Mouse (Mus musculus): ENCODE measurements around the gene Srrm2. TPM values are rescaled to one million over a fixed set of nuclear protein-coding genes. Genes with fewer than 3 reads are reported as not detected.
A peak's percentile ranks its signal among the peaks of the same experiment; 100 is the strongest.

Srrm2 gene
- polyA plus RNA-seq, 1 experiment from 2014 or later, result 390 TPM

- 77% methylated on average over 15 of the region's 15 CpGs for WGBS (ENCODE audit: insufficient replicate concordance)
- no peak for ATAC-seq (replicated peaks; ENCODE audit: insufficient number of reproducible peaks, low FRiP score, low TSS enrichment)
These were observed 77.4 kb downstream of the Srrm2 start, which contains the start of gene Prss21 for GRCm38 (mm10) chr17:23867756-23868155. Gene Prss21, plus strand, starts transcription at chr17:23868056.

GRCm38 (mm10) chr17:23868513-23868912 is 78.2 kb downstream of the Srrm2 start:
- WGBS (ENCODE audit: insufficient replicate concordance), result 79% methylated on average over 11 of the region's 11 CpGs
- Histone ChIP-seq H3K27me3 (ENCODE audit: control insufficient read depth, insufficient read depth, low read length) (no peaks in the 10 kb centered on the region), H3K36me3 (ENCODE audit: control insufficient read depth, insufficient read depth, low read length) (no peaks in the 10 kb centered on the region), H3K9me3 (replicated peaks; ENCODE audit: control insufficient read depth, low read length) (no peaks in the 10 kb centered on the region), H3K4me3 (ENCODE audit: low read depth, low read length) (no peak overlapping the region), H3K27ac (ENCODE audit: low read depth, low read length) (no peak overlapping the region), H3K4me1 (ENCODE audit: control insufficient read depth, insufficient read depth, low read length) (no peaks in the 10 kb centered on the region), H3K4me2 (no peak overlapping the region), H3K9ac (ENCODE audit: low read depth, low read length) (no peak overlapping the region)
- ATAC-seq (replicated peaks; ENCODE audit: insufficient number of reproducible peaks, low FRiP score, low TSS enrichment), result no peak

More at GRCm38 (mm10) chr17:23867756-23868155, 77.4 kb downstream of the Srrm2 start, which contains the start of gene Prss21:
- no peak within 1 kb of the TSS for H3K4me2 ChIP-seq
- H3K4me3 ChIP-seq (ENCODE audit: low read depth, low read length), result no peak within 1 kb of the TSS
- H3K27me3 ChIP-seq (ENCODE audit: control insufficient read depth, insufficient read depth, low read length), result no peaks in the 10 kb centered on the region
- no peak within 1 kb of the TSS for H3K27ac ChIP-seq (ENCODE audit: low read depth, low read length)
- H3K9me3 ChIP-seq (replicated peaks; ENCODE audit: control insufficient read depth, low read length), result no peaks in the 10 kb centered on the region
- H3K9ac ChIP-seq (ENCODE audit: low read depth, low read length), result no peak within 1 kb of the TSS
- H3K4me1 ChIP-seq (ENCODE audit: control insufficient read depth, insufficient read depth, low read length), result no peaks in the 10 kb centered on the region
- no peaks in the 10 kb centered on the region for H3K36me3 ChIP-seq (ENCODE audit: control insufficient read depth, insufficient read depth, low read length)

Small RNA genes lying within 50 kb of the gene (microRNA-seq; reads per million reads assigned to microRNA genes)
- 0.81 reads per million, percentile 9 among the genes with 10 or more reads in this experiment for gene Mir5125 (ENCODE audit: borderline number of aligned reads)

Other genes with a start within 250 kb of the Srrm2 start
- 15.1 and 17.4 TPM in 2 replicates for gene Zfp213, start 226.3 kb upstream of the Srrm2 start, polyA plus RNA-seq (2014; fragmentation: Nextera tagmentation; extraction: Ambion mirVana)
- 8.9 and 9.0 TPM in 2 replicates for gene Zfp13, start 191.0 kb upstream of the Srrm2 start, polyA plus RNA-seq (2014; fragmentation: Nextera tagmentation; extraction: Ambion mirVana)
- not detected in 2 replicates for gene Zscan10, start 189.7 kb upstream of the Srrm2 start, polyA plus RNA-seq (2014; fragmentation: Nextera tagmentation; extraction: Ambion mirVana)
- gene Mmp25, start 145.3 kb upstream of the Srrm2 start, polyA plus RNA-seq (2014; fragmentation: Nextera tagmentation; extraction: Ambion mirVana), result 0.07 and 0.27 TPM in 2 replicates
- 0.24 TPM in 1 of 2 replicates, not detected in the other for gene Bicdl2, start 130.0 kb upstream of the Srrm2 start, polyA plus RNA-seq (2014; fragmentation: Nextera tagmentation; extraction: Ambion mirVana)
- gene Hcfc1r1, start 116.9 kb upstream of the Srrm2 start, polyA plus RNA-seq (2014; fragmentation: Nextera tagmentation; extraction: Ambion mirVana), result 382 and 389 TPM in 2 replicates
- gene Thoc6, start 116.7 kb upstream of the Srrm2 start, polyA plus RNA-seq (2014; fragmentation: Nextera tagmentation; extraction: Ambion mirVana), result 40.9 and 41.0 TPM in 2 replicates
- 77.6 and 85.3 TPM in 2 replicates for gene Tnfrsf12a, start 113.1 kb upstream of the Srrm2 start, polyA plus RNA-seq (2014; fragmentation: Nextera tagmentation; extraction: Ambion mirVana)
- 3.3 and 3.9 TPM in 2 replicates for gene Cldn6, start 111.3 kb upstream of the Srrm2 start, polyA plus RNA-seq (2014; fragmentation: Nextera tagmentation; extraction: Ambion mirVana)
- gene Cldn9, start 106.5 kb upstream of the Srrm2 start, polyA plus RNA-seq (2014; fragmentation: Nextera tagmentation; extraction: Ambion mirVana), result 0.25 and 0.46 TPM in 2 replicates
- gene 1520401A03Rik, start 67.7 kb upstream of the Srrm2 start, polyA plus RNA-seq (2014; fragmentation: Nextera tagmentation; extraction: Ambion mirVana), result 0.16 and 0.20 TPM in 2 replicates
- gene Pkmyt1, start 64.2 kb upstream of the Srrm2 start, polyA plus RNA-seq (2014; fragmentation: Nextera tagmentation; extraction: Ambion mirVana), result 31.5 and 33.8 TPM in 2 replicates
- gene Paqr4, start 49.7 kb upstream of the Srrm2 start, polyA plus RNA-seq (2014; fragmentation: Nextera tagmentation; extraction: Ambion mirVana), result 7.6 and 7.9 TPM in 2 replicates
- 0.27 and 0.63 TPM in 2 replicates for gene Kremen2, start 44.7 kb upstream of the Srrm2 start, polyA plus RNA-seq (2014; fragmentation: Nextera tagmentation; extraction: Ambion mirVana)
- 60.5 and 62.4 TPM in 2 replicates for gene Flywch1, start 18.9 kb upstream of the Srrm2 start, polyA plus RNA-seq (2014; fragmentation: Nextera tagmentation; extraction: Ambion mirVana)
- 8.2 and 9.5 TPM in 2 replicates for gene Flywch2, start 4.5 kb upstream of the Srrm2 start, polyA plus RNA-seq (2014; fragmentation: Nextera tagmentation; extraction: Ambion mirVana)
- 929 and 1,004 TPM in 2 replicates for gene Elob, start 38.6 kb downstream of the Srrm2 start, polyA plus RNA-seq (2014; fragmentation: Nextera tagmentation; extraction: Ambion mirVana)
- gene Prss33, start 45.5 kb downstream of the Srrm2 start, polyA plus RNA-seq (2014; fragmentation: Nextera tagmentation; extraction: Ambion mirVana), result not detected in 2 replicates
- not detected in 2 replicates for gene Prss32, start 53.3 kb downstream of the Srrm2 start, polyA plus RNA-seq (2014; fragmentation: Nextera tagmentation; extraction: Ambion mirVana)
- gene Prss41, start 53.6 kb downstream of the Srrm2 start, polyA plus RNA-seq (2014; fragmentation: Nextera tagmentation; extraction: Ambion mirVana), result 0.19 and 0.31 TPM in 2 replicates
- gene Prss21, start 77.5 kb downstream of the Srrm2 start, polyA plus RNA-seq (2014; fragmentation: Nextera tagmentation; extraction: Ambion mirVana), result not detected in 2 replicates
- gene Dcpp1, start 90.3 kb downstream of the Srrm2 start, polyA plus RNA-seq (2014; fragmentation: Nextera tagmentation; extraction: Ambion mirVana), result not detected in 2 replicates
- gene Dcpp2, start 90.3 kb downstream of the Srrm2 start, polyA plus RNA-seq (2014; fragmentation: Nextera tagmentation; extraction: Ambion mirVana), result not detected in 2 replicates
- gene Dcpp3, start 126.9 kb downstream of the Srrm2 start, polyA plus RNA-seq (2014; fragmentation: Nextera tagmentation; extraction: Ambion mirVana), result not detected in 2 replicates
- gene Sbp, start 151.1 kb downstream of the Srrm2 start, polyA plus RNA-seq (2014; fragmentation: Nextera tagmentation; extraction: Ambion mirVana), result not detected in 2 replicates
- gene Sbpl, start 164.7 kb downstream of the Srrm2 start, polyA plus RNA-seq (2014; fragmentation: Nextera tagmentation; extraction: Ambion mirVana), result not detected in 2 replicates
- not detected in 2 replicates for gene Prss30, start 190.0 kb downstream of the Srrm2 start, polyA plus RNA-seq (2014; fragmentation: Nextera tagmentation; extraction: Ambion mirVana)
- 0.17 TPM in 1 of 2 replicates, not detected in the other for gene Prss22, start 207.6 kb downstream of the Srrm2 start, polyA plus RNA-seq (2014; fragmentation: Nextera tagmentation; extraction: Ambion mirVana)
- gene Prss27, start 247.6 kb downstream of the Srrm2 start, polyA plus RNA-seq (2014; fragmentation: Nextera tagmentation; extraction: Ambion mirVana), result 0.17 and 0.37 TPM in 2 replicates

All from heart, embryonic 11.5 days (tissue).